Mouse (Mus musculus) CH12.LX (cell line): ENCODE measurements at regions not wholly inside any gene's neighbourhood (a gene's known extent, or its start where the extent isn't known, plus 50 kb on each side); places are given as distances from the start of the nearest gene placed in this dataset.

Source experiments
- DNase-seq: peaks from one replicate; pipeline ENCODE4 v3.0.0-alpha.2; 2013; ENCODE audit errors: extremely low read depth
- H3K27ac ChIP-seq: 2 replicates; pipeline ENCODE4 v1.5.1; 2012; ENCODE audit warnings: low read depth, mild to moderate bottlenecking, control low read depth, moderate library complexity; ENCODE audit not compliant: insufficient read depth
- H3K27me3 ChIP-seq: replicated peaks from 2 replicates; pipeline ENCODE3; 2012; ENCODE audit warnings: inconsistent platforms
- H3K36me3 ChIP-seq, 2 experiments: replicated peaks in 1 of 2; 2 replicates each; pipeline versions ENCODE3 to v1.6.1; 2012; ENCODE audit warnings: inconsistent platforms in 1 of 2, low read length in 1 of 2, mild to moderate bottlenecking in 1 of 2, mixed read lengths in 1 of 2, moderate library complexity in 1 of 2; ENCODE audit not compliant: control insufficient read depth in 1 of 2, insufficient read depth in 1 of 2
- H3K4me1 ChIP-seq, 2 experiments: 2 replicates each; pipeline ENCODE4 v1.6.1; 2012; ENCODE audit warnings: inconsistent platforms in 1 of 2, moderate library complexity in 1 of 2; ENCODE audit not compliant: insufficient read depth in 2 of 2, control insufficient read depth in 1 of 2
- H3K4me2 ChIP-seq: 2 replicates; pipeline ENCODE4 v1.6.1; 2012; ENCODE audit warnings: low read depth, mild to moderate bottlenecking, control low read depth; ENCODE audit not compliant: poor library complexity, insufficient read depth, severe bottlenecking
- H3K4me3 ChIP-seq, 3 experiments: fragments of 150-350 bp in 1 of 3; sonication (generic) in 1 of 3; replicated peaks in 1 of 3; 2 replicates each; pipeline versions ENCODE3 to v1.5.1; 2011 to 2012; ENCODE audit warnings: low read depth in 2 of 3, low read length in 2 of 3, mild to moderate bottlenecking in 2 of 3, moderate library complexity in 2 of 3, control low read depth in 1 of 3, improper control_type of control experiment in 1 of 3, inconsistent platforms in 1 of 3, mixed read lengths in 1 of 3; ENCODE audit not compliant: poor library complexity in 1 of 3
- H3K79me2 ChIP-seq: replicated peaks from 2 replicates; pipeline ENCODE4 v1.6.1; 2012; ENCODE audit warnings: mild to moderate bottlenecking, moderate library complexity; ENCODE audit not compliant: control insufficient read depth, poor library complexity, insufficient read depth, severe bottlenecking; ENCODE audit errors: extremely low read depth
- H3K9ac ChIP-seq: 2 replicates; pipeline ENCODE4 v1.6.1; 2012; ENCODE audit warnings: low read depth, mild to moderate bottlenecking, control low read depth, moderate library complexity; ENCODE audit not compliant: insufficient read depth
- H3K9me3 ChIP-seq: replicated peaks from 2 replicates; pipeline ENCODE3; 2012; ENCODE audit warnings: low read length, inconsistent platforms, mixed read lengths
- ELF1 ChIP-seq: IDR thresholded peaks from 2 replicates; pipeline ENCODE4 v1.6.1; 2014; ENCODE audit warnings: low read depth, mild to moderate bottlenecking, inconsistent platforms, low read length, improper control_type of control experiment
- ETS1 ChIP-seq: conservative IDR thresholded peaks from 2 replicates; pipeline ENCODE4 v1.6.1; 2012; ENCODE audit warnings: low read depth, mild to moderate bottlenecking, inconsistent platforms, low read length, improper control_type of control experiment, moderate library complexity
- JUN ChIP-seq: IDR thresholded peaks from 2 replicates; pipeline ENCODE4 v1.6.1; 2011; ENCODE audit warnings: low read depth, mild to moderate bottlenecking, low read length, improper control_type of control experiment, moderate library complexity; ENCODE audit not compliant: insufficient read depth
- MAFK ChIP-seq: IDR thresholded peaks from 2 replicates; pipeline ENCODE4 v1.6.1; 2011; ENCODE audit warnings: low read length, improper control_type of control experiment; ENCODE audit not compliant: insufficient replicate concordance
- PAX5 ChIP-seq: IDR thresholded peaks from 2 replicates; pipeline ENCODE4 v1.6.1; 2012; ENCODE audit warnings: low read length, inconsistent platforms, mixed read lengths
- POLR2A ChIP-seq: IDR thresholded peaks from 2 replicates; pipeline ENCODE4 v1.6.1; 2011; ENCODE audit warnings: low read depth, mild to moderate bottlenecking, improper control_type of control experiment, low read length
- RAD21 ChIP-seq: IDR thresholded peaks from 2 replicates; pipeline ENCODE4 v1.6.1; 2011; ENCODE audit warnings: low read depth, mild to moderate bottlenecking, low read length, improper control_type of control experiment, moderate library complexity
- SIN3A ChIP-seq: IDR thresholded peaks from 2 replicates; pipeline ENCODE4 v1.6.1; 2012; ENCODE audit warnings: low read length, improper control_type of control experiment, inconsistent platforms
- TBP ChIP-seq: conservative IDR thresholded peaks from 2 replicates; pipeline ENCODE4 v1.6.1; 2011; ENCODE audit warnings: low read depth, low read length, improper control_type of control experiment
- UBTF ChIP-seq: IDR thresholded peaks from 2 replicates; pipeline ENCODE4 v1.6.1; 2012; ENCODE audit warnings: low read depth, mild to moderate bottlenecking, inconsistent platforms, low read length, improper control_type of control experiment, moderate library complexity
- USF1 ChIP-seq: IDR thresholded peaks from 2 replicates; pipeline ENCODE4 v1.6.1; 2014; ENCODE audit warnings: low read depth, mild to moderate bottlenecking, inconsistent platforms, low read length, improper control_type of control experiment
- ZNF384 ChIP-seq: IDR thresholded peaks from 2 replicates; pipeline ENCODE4 v1.6.1; 2012; ENCODE audit warnings: low read depth, low read length, improper control_type of control experiment, inconsistent platforms
- dilution Hi-C: fragments of 300-500 bp; cut with MboI; formaldehyde crosslinking; loops from 2 replicates; pipeline ENCODE4 v1.14.3; 2020; ENCODE audit warnings: low sequenced_read_pairs; ENCODE audit not compliant: extremely low pct_unique_long_range_greater_than_20kb, extremely low pct_ligation_motif_present
- in situ Hi-C: fragments of 300-500 bp; cut with MboI; formaldehyde crosslinking; loops from 3 replicates; pipeline ENCODE4 v1.14.3; 2019; ENCODE audit warnings: low sequenced_read_pairs, low pct_ligation_motif_present, low pct_unique_long_range_greater_than_20kb, mixed read lengths

DNA sequence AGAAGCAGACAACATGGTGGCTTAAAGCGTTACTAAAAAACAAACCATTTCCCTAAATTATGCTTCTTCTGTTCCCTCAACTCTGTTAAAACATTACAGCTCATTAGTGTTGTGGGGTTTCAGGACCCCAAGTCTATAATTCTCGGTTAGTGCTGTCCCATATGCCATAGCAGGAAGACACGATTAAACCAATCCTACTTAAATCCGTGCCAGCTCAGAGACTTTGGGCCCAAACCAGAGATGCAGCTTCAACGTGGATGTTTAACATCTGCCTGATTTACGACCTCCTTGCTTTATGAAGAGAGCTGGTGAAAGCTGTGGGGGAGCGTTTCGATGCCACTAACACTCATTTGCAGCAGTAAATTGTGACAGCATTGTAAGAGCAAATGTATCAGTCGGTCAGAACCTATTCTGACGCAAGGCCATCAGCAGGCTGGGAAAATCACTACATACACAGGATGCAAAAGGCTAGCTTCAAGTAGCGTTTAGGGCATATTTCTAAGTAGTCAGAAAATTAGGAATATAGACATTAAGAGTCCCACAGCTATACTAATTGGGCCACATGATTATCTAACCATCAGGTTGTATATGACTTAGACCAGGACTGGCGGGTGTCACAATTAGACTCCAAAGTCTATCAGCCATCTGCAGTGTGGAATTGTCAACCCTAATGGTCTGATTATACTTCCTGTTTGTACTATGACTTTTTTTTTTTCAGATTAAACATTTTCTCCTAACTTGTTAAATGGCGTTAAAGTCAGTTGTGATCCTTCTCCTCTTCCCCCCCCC lies 333.1 kb upstream of the Gm6657 start:
- in situ Hi-C loops (no loop called here), dilution Hi-C loops (no loop called here)
- Histone ChIP-seq H3K4me2 (no peak overlapping the region), H3K4me3 (no peak overlapping the region), H3K36me3 (no peaks in the 10 kb centered on the region), H3K9ac (no peak overlapping the region), H3K27ac (no peak overlapping the region), H3K27me3 (no peaks in the 10 kb centered on the region), H3K9me3 (no peaks in the 10 kb centered on the region), H3K4me1 (peaks cover 0 to 4% of the 10 kb centered on the region in 2 experiments; a peak in 1 of 4 replicates), H3K79me2 (no peaks in the 10 kb centered on the region)
- no peak for TF ChIP-seq JUN
- TF ChIP-seq UBTF, result no peak
- no peak for TF ChIP-seq USF1
- no peak for TF ChIP-seq POLR2A
- no peak for DNase-seq

DNA sequence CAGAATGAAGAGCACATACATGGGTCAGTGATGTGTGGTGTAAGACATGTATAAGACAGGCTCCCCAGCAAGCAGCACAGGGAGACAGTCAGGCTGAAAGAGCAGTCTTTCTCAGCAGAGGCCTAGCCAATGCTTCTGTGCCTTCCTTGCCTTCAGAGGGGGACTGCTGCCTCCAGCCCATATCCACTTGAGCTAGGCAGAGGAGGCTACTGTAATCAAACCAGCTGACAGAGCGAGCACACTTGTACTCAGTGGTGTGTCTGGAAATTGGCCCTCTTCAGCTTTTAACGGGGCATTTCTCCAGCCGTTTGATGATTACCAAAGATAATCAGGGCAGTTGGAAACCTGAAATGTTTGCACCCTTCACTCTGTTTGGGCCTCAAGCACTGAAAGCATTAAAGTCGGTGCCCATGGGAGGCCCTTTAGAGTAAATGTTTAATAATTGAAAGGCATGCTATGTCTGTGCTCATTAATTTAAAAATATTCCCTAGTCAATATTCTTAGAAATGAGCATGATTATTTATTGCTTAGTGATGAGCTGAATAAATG lies 326.0 kb upstream of the Gm6657 start:
- no peaks in the 10 kb centered on the region for H3K79me2 ChIP-seq
- dilution Hi-C loops (no loop called here), in situ Hi-C loops (no loop called here)
- H3K9me3 ChIP-seq, result no peaks in the 10 kb centered on the region
- H3K36me3 ChIP-seq, result no peaks in the 10 kb centered on the region
- H3K4me3 ChIP-seq, result no peak overlapping the region
- H3K4me1 ChIP-seq, result peaks cover 0 to 6% of the 10 kb centered on the region in 2 experiments; a peak in 1 of 4 replicates
- H3K4me2 ChIP-seq, result no peak overlapping the region
- TF ChIP-seq USF1, result no peak
- TF ChIP-seq RAD21, result no peak
- no peak overlapping the region for H3K9ac ChIP-seq
- no peak overlapping the region for H3K27ac ChIP-seq
- DNase-seq, result no peak
- no peaks in the 10 kb centered on the region for H3K27me3 ChIP-seq

DNA sequence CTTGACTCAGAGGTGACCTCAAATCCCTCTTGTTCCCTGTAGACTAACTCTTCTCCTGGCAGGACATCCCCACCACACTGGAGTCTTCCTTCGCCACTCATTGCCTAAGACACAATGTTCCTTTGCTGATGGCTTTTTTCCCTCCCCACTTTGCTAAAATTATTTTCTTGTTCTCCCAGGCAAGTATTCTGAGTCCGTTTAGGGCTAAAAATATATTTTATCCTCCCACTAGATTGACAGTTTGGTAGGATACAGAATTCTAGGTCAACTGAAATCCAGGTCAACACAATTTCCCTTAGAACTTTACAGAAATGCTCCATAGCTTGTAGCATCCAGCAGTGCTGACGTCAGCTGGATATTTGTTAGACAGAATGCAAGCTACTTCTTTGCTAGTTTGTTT lies 324.7 kb upstream of the Gm6657 start:
- Histone ChIP-seq H3K36me3 (no peaks in the 10 kb centered on the region), H3K9me3 (no peaks in the 10 kb centered on the region), H3K4me2 (no peak overlapping the region), H3K79me2 (no peaks in the 10 kb centered on the region), H3K4me3 (no peak overlapping the region), H3K27ac (no peak overlapping the region), H3K27me3 (no peaks in the 10 kb centered on the region), H3K4me1 (peaks cover 0 to 6% of the 10 kb centered on the region in 2 experiments; a peak in 1 of 4 replicates), H3K9ac (no peak overlapping the region)
- no peak for DNase-seq
- TF ChIP-seq ETS1 (no peak), PAX5 (no peak), MAFK (no peak), JUN (no peak), ELF1 (no peak), ZNF384 (no peak), UBTF (no peak), TBP (no peak), SIN3A (no peak)
- dilution Hi-C loops (no loop called here), in situ Hi-C loops (no loop called here)
